ENCODE assay signal across 15 mouse cellular contexts in genomic region chr11:117995661-117996060, GRCm38 (mm10). TPM values are rescaled to one million over a fixed set of nuclear protein-coding genes. Genes with fewer than 3 reads are reported as not detected.
DNase-seq lines count a peak whose midpoint lies in the region; ATAC-seq and TF ChIP-seq lines count a peak whose summit lies in the region.
"Had no signal": no experiment of that assay in that cellular context is flagged by ENCODE, and none has a peak within 500 bp of the region (broad histone marks: within the 10 kb centered on the region; RNA-seq: fewer than 3 reads in every experiment).

No protein-coding gene starts in this region.

- H3K36me3 ChIP-seq in heart, embryonic 10.5 days: peaks cover 20% of the 10 kb centered on the region
- H3K36me3 ChIP-seq in limb, embryonic 12.5 days: peaks cover 30% of the 10 kb centered on the region
- peaks cover 34% of the 10 kb centered on the region for H3K36me3 ChIP-seq in limb, embryonic 10.5 days
- H3K36me3 ChIP-seq in embryonic facial prominence, embryonic 15.5 days: peaks cover 14% of the 10 kb centered on the region
- peaks cover 1% of the 10 kb centered on the region; the same call in 1 of the 2 replicates for H3K36me3 ChIP-seq in small intestine, adult 2 months (ENCODE audit: control insufficient read depth, insufficient read depth, low read length)

- H3K4me1 ChIP-seq in heart, embryonic 10.5 days: peaks cover 88% of the 10 kb centered on the region
- H3K4me1 ChIP-seq in limb, embryonic 12.5 days (replicated peaks): peaks cover 42% of the 10 kb centered on the region
- H3K4me1 ChIP-seq in limb, embryonic 10.5 days: peaks cover 49% of the 10 kb centered on the region
- H3K4me1 ChIP-seq in embryonic facial prominence, embryonic 15.5 days: peaks cover 43% of the 10 kb centered on the region
- peaks cover 67% of the 10 kb centered on the region for H3K4me1 ChIP-seq in small intestine, adult 2 months (ENCODE audit: control insufficient read depth, insufficient read depth, insufficient read length, low read length)

- no peak for DNase-seq in heart, embryonic 10.5 days (ENCODE audit: low spot score)
- no peak for DNase-seq in heart, postnatal 36 days
- no peak for DNase-seq in limb, embryonic 10.5 days (ENCODE audit: low spot score)
- no peak for DNase-seq in cerebellum, adult 9-11 months
- DNase-seq in layer of hippocampus, postnatal 10 days (ENCODE audit: low spot score in 2 of 2): no peak
- DNase-seq: cerebellum, adult 18-20 months; forebrain, postnatal 0 days; lung, adult 2 months; right cerebral cortex, postnatal 25 days had no signal

- H3K9ac ChIP-seq in limb, embryonic 12.5 days (replicated peaks): no peak overlapping the region
- H3K9ac ChIP-seq in embryonic facial prominence, embryonic 15.5 days: no peak overlapping the region
- H3K9ac ChIP-seq: forebrain, postnatal 0 days; midbrain, embryonic 13.5 days had no signal

- intact Hi-C loops in heart, postnatal 36 days (cut with DNase I): no loop called here

- 63% methylated on average over 3 of the region's 3 CpGs for WGBS in heart, embryonic 10.5 days
- WGBS in limb, embryonic 12.5 days: 55% methylated on average over 3 of the region's 3 CpGs
- 63% methylated on average over 3 of the region's 3 CpGs for WGBS in limb, embryonic 10.5 days
- WGBS in embryonic facial prominence, embryonic 15.5 days: 49% methylated on average over 3 of the region's 3 CpGs
- 63% methylated on average over 3 of the region's 3 CpGs for WGBS in small intestine, adult 2 months

- H3K27ac ChIP-seq in heart, embryonic 10.5 days: peak overlapping the region; percentile 38; the same call in 1 of the 2 replicates
- peak overlapping the region; percentile 76 for H3K27ac ChIP-seq in limb, embryonic 12.5 days
- H3K27ac ChIP-seq in limb, embryonic 10.5 days: no peak overlapping the region
- peak overlapping the region; percentile 84 for H3K27ac ChIP-seq in embryonic facial prominence, embryonic 15.5 days (replicated peaks)
- 0 out of 2 replicates have a peak overlapping the region, but pooled peaks have one; percentile 7 for H3K27ac ChIP-seq in small intestine, adult 2 months (ENCODE audit: insufficient read depth, low read depth, low read length)
- H3K27ac ChIP-seq: midbrain, embryonic 13.5 days had no signal

- TF ChIP-seq POLR2A in small intestine, adult 2 months (IDR thresholded peaks at IDR 0.05; ENCODE audit: low read depth, low read length): no peak

- no peak for TF ChIP-seq CTCF in small intestine, adult 2 months (IDR thresholded peaks at IDR 0.05; ENCODE audit: extremely low read depth, insufficient read length, insufficient replicate concordance, low read depth, low read length)

- ATAC-seq in limb, embryonic 12.5 days (ENCODE audit: insufficient number of reproducible peaks, insufficient read depth, low FRiP score, low TSS enrichment, low read depth): no peak
- no peak for ATAC-seq in embryonic facial prominence, embryonic 15.5 days (ENCODE audit: insufficient number of reproducible peaks, low FRiP score, low TSS enrichment, low read depth)
- ATAC-seq: forebrain, postnatal 0 days; midbrain, embryonic 13.5 days had no signal

- peak overlapping the region; percentile 15; the same call in 1 of the 2 replicates for H3K4me2 ChIP-seq in limb, embryonic 12.5 days
- no peak overlapping the region for H3K4me2 ChIP-seq in embryonic facial prominence, embryonic 15.5 days (replicated peaks)
- H3K4me2 ChIP-seq: heart, embryonic 11.5 days; midbrain, embryonic 13.5 days had no signal

- H3K27me3 ChIP-seq in heart, embryonic 10.5 days (ENCODE audit: insufficient read depth, poor library complexity, severe bottlenecking): no peaks in the 10 kb centered on the region
- H3K27me3 ChIP-seq in limb, embryonic 12.5 days: no peaks in the 10 kb centered on the region
- no peaks in the 10 kb centered on the region for H3K27me3 ChIP-seq in limb, embryonic 10.5 days (ENCODE audit: low read depth, poor library complexity, severe bottlenecking)
- no peaks in the 10 kb centered on the region for H3K27me3 ChIP-seq in embryonic facial prominence, embryonic 15.5 days
- no peaks in the 10 kb centered on the region for H3K27me3 ChIP-seq in small intestine, adult 2 months (ENCODE audit: control insufficient read depth, insufficient read depth, low read length)
- H3K27me3 ChIP-seq: midbrain, embryonic 13.5 days; Patski had no signal

- no peaks in the 10 kb centered on the region for H3K9me3 ChIP-seq in heart, embryonic 10.5 days
- H3K9me3 ChIP-seq in limb, embryonic 12.5 days: no peaks in the 10 kb centered on the region
- H3K9me3 ChIP-seq in limb, embryonic 10.5 days (replicated peaks): no peaks in the 10 kb centered on the region
- H3K9me3 ChIP-seq in embryonic facial prominence, embryonic 15.5 days (replicated peaks): no peaks in the 10 kb centered on the region
- H3K9me3 ChIP-seq: midbrain, embryonic 13.5 days had no signal

- no peak overlapping the region for H3K4me3 ChIP-seq in heart, embryonic 10.5 days
- no peak overlapping the region for H3K4me3 ChIP-seq in limb, embryonic 12.5 days (replicated peaks)
- H3K4me3 ChIP-seq in limb, embryonic 10.5 days: no peak overlapping the region
- H3K4me3 ChIP-seq in embryonic facial prominence, embryonic 15.5 days (replicated peaks): no peak overlapping the region
- no peak overlapping the region for H3K4me3 ChIP-seq in small intestine, adult 2 months (ENCODE audit: low read depth, low read length)
- H3K4me3 ChIP-seq: midbrain, embryonic 13.5 days had no signal

RNA-seq across cellular contexts. Expression of gene Pgs1, which starts 9.6 kb away (rescaled TPM):
- 34.0 and 38.5 TPM in 2 replicates for polyA plus RNA-seq in heart, embryonic 10.5 days (2016; fragmentation: Nextera tagmentation; extraction: Ambion mirVana)
- 10 to 100 TPM; 17.8 to 20.0 TPM for total RNA-seq in heart, postnatal 36 days (2021)
- polyA plus RNA-seq in limb, embryonic 12.5 days (2016; fragmentation: Nextera tagmentation; extraction: Ambion mirVana): 40.7 and 43.1 TPM in 2 replicates
- 47.1 and 47.4 TPM in 2 replicates for polyA plus RNA-seq in limb, embryonic 10.5 days (2016; fragmentation: Nextera tagmentation; extraction: Ambion mirVana)
- 39.9 and 41.2 TPM in 2 replicates for polyA plus RNA-seq in embryonic facial prominence, embryonic 15.5 days (2015; fragmentation: Nextera tagmentation; extraction: Ambion mirVana)
- 19.8 and 35.0 TPM in 2 replicates for polyA plus RNA-seq in small intestine, adult 2 months (2012; rRNA removed)
- total RNA-seq in layer of hippocampus, postnatal 10 days (2021): 10 to 100 TPM; 59.2 to 59.6 TPM

RNA-seq across cellular contexts. Expression of gene Socs3, which starts 25.8 kb away (rescaled TPM):
- 6.9 and 10.6 TPM in 2 replicates for polyA plus RNA-seq in heart, embryonic 10.5 days (2016; fragmentation: Nextera tagmentation; extraction: Ambion mirVana)
- 1 to 10 TPM; 3.4 to 3.8 TPM for total RNA-seq in heart, postnatal 36 days (2021)
- polyA plus RNA-seq in limb, embryonic 12.5 days (2016; fragmentation: Nextera tagmentation; extraction: Ambion mirVana): 14.9 and 16.4 TPM in 2 replicates
- 11.2 and 13.2 TPM in 2 replicates for polyA plus RNA-seq in limb, embryonic 10.5 days (2016; fragmentation: Nextera tagmentation; extraction: Ambion mirVana)
- polyA plus RNA-seq in embryonic facial prominence, embryonic 15.5 days (2015; fragmentation: Nextera tagmentation; extraction: Ambion mirVana): 20.8 and 21.2 TPM in 2 replicates
- 27.2 and 47.2 TPM in 2 replicates for polyA plus RNA-seq in small intestine, adult 2 months (2012; rRNA removed)
- 1 to 10 TPM; 2.3 to 2.8 TPM for total RNA-seq in layer of hippocampus, postnatal 10 days (2021)
